Comparison of ENCODE assay signal across 10 mouse cellular contexts in genomic region chr15:26619221-26619620, GRCm38 (mm10).
DNase-seq lines count a peak whose midpoint lies in the region; ATAC-seq lines count a peak whose summit lies in the region.
"Had no signal": no experiment of that assay in that cellular context is flagged by ENCODE, and none has a peak within 500 bp of the region (broad histone marks: within the 10 kb centered on the region; RNA-seq: fewer than 3 reads in every experiment).

No protein-coding gene starts in this region.

- H3K9ac ChIP-seq in heart, embryonic 12.5 days: no peak overlapping the region
- H3K9ac ChIP-seq in kidney, embryonic 15.5 days: no peak overlapping the region
- H3K9ac ChIP-seq in stomach, embryonic 16.5 days (ENCODE audit: low read length): no peak overlapping the region
- H3K9ac ChIP-seq: limb, embryonic 15.5 days; stomach, embryonic 15.5 days had no signal

- peak; percentile 26 to 60 for DNase-seq in heart, adult 18-20 months
- DNase-seq in Muller cell, postnatal 12 days (ENCODE audit: inconsistent ontology term): peak; percentile 27
- peak; percentile 30 to 55 for DNase-seq in cerebellum, postnatal 4 days (ENCODE audit: low spot score in 2 of 2)
- DNase-seq in layer of hippocampus, adult 9-11 months: no peak

- H3K4me1 ChIP-seq in heart, embryonic 12.5 days (replicated peaks): peaks cover 7% of the 10 kb centered on the region
- H3K4me1 ChIP-seq in kidney, embryonic 15.5 days: 0 out of 2 replicates have a peak, but pooled peaks cover 3% of the 10 kb centered on the region
- peaks cover 5% of the 10 kb centered on the region for H3K4me1 ChIP-seq in stomach, embryonic 16.5 days (ENCODE audit: control insufficient read depth, insufficient read depth, low read length)
- H3K4me1 ChIP-seq: stomach, embryonic 15.5 days had no signal

- no peak for ATAC-seq in heart, embryonic 12.5 days (ENCODE audit: insufficient number of reproducible peaks, low FRiP score)
- no peak for ATAC-seq in kidney, embryonic 15.5 days (replicated peaks; ENCODE audit: low FRiP score)
- 0 out of 2 replicates have a peak, but pooled peaks have one; percentile 53 for ATAC-seq in stomach, embryonic 16.5 days (ENCODE audit: insufficient read depth, low FRiP score)
- ATAC-seq in erythroblast, adult 5-6 weeks (replicated peaks; ENCODE audit: low FRiP score, poor library complexity, severe bottlenecking): no peak

- no peak overlapping the region for H3K4me3 ChIP-seq in heart, embryonic 12.5 days
- no peak overlapping the region for H3K4me3 ChIP-seq in kidney, embryonic 15.5 days (replicated peaks)
- no peak overlapping the region for H3K4me3 ChIP-seq in stomach, embryonic 16.5 days (replicated peaks; ENCODE audit: low read length)
- H3K4me3 ChIP-seq: limb, embryonic 15.5 days; stomach, embryonic 15.5 days had no signal

- H3K27me3 ChIP-seq in heart, embryonic 12.5 days (replicated peaks): no peaks in the 10 kb centered on the region
- no peaks in the 10 kb centered on the region for H3K27me3 ChIP-seq in kidney, embryonic 15.5 days
- no peaks in the 10 kb centered on the region for H3K27me3 ChIP-seq in stomach, embryonic 16.5 days (ENCODE audit: control insufficient read depth, insufficient read depth, low read length)
- H3K27me3 ChIP-seq: limb, embryonic 15.5 days; stomach, embryonic 15.5 days had no signal

- H3K4me2 ChIP-seq in heart, embryonic 12.5 days: no peak overlapping the region; the same call in 1 of the 2 replicates
- H3K4me2 ChIP-seq in kidney, embryonic 15.5 days: no peak overlapping the region
- no peak overlapping the region for H3K4me2 ChIP-seq in stomach, embryonic 16.5 days (ENCODE audit: low read depth, low read length)
- H3K4me2 ChIP-seq: limb, embryonic 15.5 days; stomach, embryonic 15.5 days had no signal

- H3K9me3 ChIP-seq in heart, embryonic 12.5 days (replicated peaks): no peaks in the 10 kb centered on the region
- no peaks in the 10 kb centered on the region for H3K9me3 ChIP-seq in kidney, embryonic 15.5 days (replicated peaks)
- no peaks in the 10 kb centered on the region for H3K9me3 ChIP-seq in stomach, embryonic 16.5 days (replicated peaks; ENCODE audit: control insufficient read depth, low read length)
- H3K9me3 ChIP-seq: limb, embryonic 15.5 days; stomach, embryonic 15.5 days had no signal

- 51% methylated on average over 7 of the region's 7 CpGs for WGBS in heart, embryonic 12.5 days
- 49% methylated on average over 7 of the region's 7 CpGs for WGBS in kidney, embryonic 15.5 days
- WGBS in stomach, embryonic 16.5 days: 30% methylated on average over 7 of the region's 7 CpGs

- no peak overlapping the region for H3K27ac ChIP-seq in heart, embryonic 12.5 days (ENCODE audit: poor library complexity, severe bottlenecking)
- peak overlapping the region; percentile 22 for H3K27ac ChIP-seq in kidney, embryonic 15.5 days
- peak overlapping the region; percentile 11; the same call in 1 of the 2 replicates for H3K27ac ChIP-seq in stomach, embryonic 16.5 days (ENCODE audit: low read length)
- H3K27ac ChIP-seq: limb, embryonic 15.5 days; stomach, embryonic 15.5 days had no signal

- no peaks in the 10 kb centered on the region for H3K36me3 ChIP-seq in heart, embryonic 12.5 days
- no peaks in the 10 kb centered on the region for H3K36me3 ChIP-seq in kidney, embryonic 15.5 days
- H3K36me3 ChIP-seq in stomach, embryonic 16.5 days (ENCODE audit: control insufficient read depth, insufficient read depth, low read length): no peaks in the 10 kb centered on the region
- H3K36me3 ChIP-seq: limb, embryonic 15.5 days; stomach, embryonic 15.5 days had no signal
